Comparison of ENCODE assay signal across 8 mouse cellular contexts in the genomic region with DNA sequence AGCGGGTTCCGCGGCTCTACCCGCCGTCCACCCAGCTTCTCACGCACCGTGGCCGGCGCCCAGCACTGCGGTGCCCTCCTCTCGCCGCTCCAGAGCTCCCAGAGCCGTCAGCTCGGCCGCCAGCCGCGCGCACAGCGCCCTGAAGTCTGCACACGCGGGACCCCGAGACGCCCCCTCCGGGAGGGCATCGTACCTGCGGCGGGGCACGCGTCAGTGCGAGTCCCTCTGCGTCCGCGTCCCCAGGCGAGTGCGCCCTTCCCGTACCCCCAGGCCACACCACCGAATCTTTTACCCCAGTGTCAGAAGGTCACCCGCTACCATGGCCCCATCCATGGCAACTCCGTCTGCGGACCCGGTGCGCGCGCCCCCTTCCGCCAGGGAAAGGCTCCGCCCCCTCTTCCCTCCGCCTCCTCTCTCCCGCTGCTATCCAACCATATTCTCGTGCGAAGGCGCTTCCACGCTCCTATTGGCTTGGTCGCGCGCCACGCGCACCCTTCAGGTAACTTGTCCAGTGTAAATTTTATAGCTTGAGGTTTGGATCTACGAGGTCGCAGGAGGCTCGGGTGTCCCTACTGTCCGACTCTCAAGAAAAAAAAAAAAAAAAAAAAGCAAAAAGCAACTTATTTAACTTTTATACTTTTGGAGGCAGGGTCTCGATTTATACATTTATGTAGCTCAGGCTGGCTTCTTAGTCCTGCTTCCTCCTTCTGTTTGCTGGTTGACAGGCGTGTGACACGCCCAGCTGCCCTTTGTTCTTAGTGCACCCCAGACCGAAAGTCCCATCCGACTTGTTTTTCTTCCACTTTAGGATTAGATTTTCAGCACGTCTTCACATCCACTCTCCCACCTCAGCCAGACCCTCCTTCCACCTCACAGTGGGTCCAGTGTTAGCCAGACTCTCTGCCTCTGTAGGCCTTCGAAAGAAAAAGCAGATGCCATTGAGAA. TPM values are rescaled to one million over a fixed set of nuclear protein-coding genes. Genes with fewer than 3 reads are reported as not detected.
DNase-seq lines count a peak whose midpoint lies in the region; ATAC-seq and TF ChIP-seq lines count a peak whose summit lies in the region.

A gene (minus strand): TSS at position 397 of the 945 bp plus-strand sequence.

- peak within 1 kb of the TSS; percentile 82 for H3K27ac ChIP-seq in embryonic facial prominence, embryonic 14.5 days (replicated peaks; ENCODE audit: low read depth, low read length)
- H3K27ac ChIP-seq in heart, adult 2 months = peak within 1 kb of the TSS; percentile 94
- H3K27ac ChIP-seq in limb, embryonic 13.5 days = peak within 1 kb of the TSS; percentile 83
- H3K27ac ChIP-seq in midbrain, embryonic 15.5 days = peak within 1 kb of the TSS; percentile 86
- H3K27ac ChIP-seq in spleen, adult 2 months (ENCODE audit: insufficient read depth, low read length) = peak within 1 kb of the TSS; percentile 83

- 0 out of 2 replicates have a peak, but pooled peaks cover 2% of the 10 kb centered on the region for H3K4me1 ChIP-seq in embryonic facial prominence, embryonic 14.5 days (ENCODE audit: control insufficient read depth, insufficient read depth, low read length)
- H3K4me1 ChIP-seq in heart, adult 2 months (ENCODE audit: control insufficient read depth, insufficient read depth, low read length) = peaks cover 2% of the 10 kb centered on the region; the same call in 1 of the 2 replicates
- H3K4me1 ChIP-seq in limb, embryonic 13.5 days = 0 out of 2 replicates have a peak, but pooled peaks cover 4% of the 10 kb centered on the region
- peaks cover 11% of the 10 kb centered on the region for H3K4me1 ChIP-seq in midbrain, embryonic 15.5 days
- H3K4me1 ChIP-seq in spleen, adult 2 months (ENCODE audit: control insufficient read depth, insufficient read depth, insufficient read length) = peaks cover 6% of the 10 kb centered on the region

- ATAC-seq in embryonic facial prominence, embryonic 14.5 days (ENCODE audit: low read depth) = peak; percentile 89
- peak; percentile 79 for ATAC-seq in limb, embryonic 13.5 days (ENCODE audit: low FRiP score, low read depth)
- peak; percentile 87 for ATAC-seq in midbrain, embryonic 15.5 days (replicated peaks)

- H3K4me2 ChIP-seq in embryonic facial prominence, embryonic 14.5 days (ENCODE audit: low read depth, low read length) = peak within 1 kb of the TSS; percentile 97
- peak within 1 kb of the TSS; percentile 97 for H3K4me2 ChIP-seq in limb, embryonic 13.5 days (replicated peaks)
- peak within 1 kb of the TSS; percentile 80 for H3K4me2 ChIP-seq in midbrain, embryonic 15.5 days

- 7% methylated on average over 28 of the region's 68 CpGs for WGBS in embryonic facial prominence, embryonic 14.5 days
- WGBS in heart, adult 2 months = 2% methylated on average over 68 of the region's 68 CpGs
- WGBS in limb, embryonic 13.5 days = 3% methylated on average over 62 of the region's 68 CpGs
- 2% methylated on average over 66 of the region's 68 CpGs for WGBS in midbrain, embryonic 15.5 days
- WGBS in spleen, adult 2 months = 1% methylated on average over 66 of the region's 68 CpGs

- 0 out of 2 replicates have a peak, but pooled peaks cover 7% of the 10 kb centered on the region for H3K27me3 ChIP-seq in embryonic facial prominence, embryonic 14.5 days (replicated peaks; ENCODE audit: control insufficient read depth, insufficient read depth, low read length)
- peaks cover 1% of the 10 kb centered on the region; the same call in 1 of the 2 replicates for H3K27me3 ChIP-seq in heart, adult 2 months (ENCODE audit: control insufficient read depth, insufficient read depth, low read length)
- H3K27me3 ChIP-seq in limb, embryonic 13.5 days = peaks cover 32% of the 10 kb centered on the region
- H3K27me3 ChIP-seq in midbrain, embryonic 15.5 days (replicated peaks) = 0 out of 2 replicates have a peak, but pooled peaks cover 9% of the 10 kb centered on the region
- H3K27me3 ChIP-seq in spleen, adult 2 months (ENCODE audit: control insufficient read depth, insufficient read depth, low read length) = no peaks in the 10 kb centered on the region

- no peaks in the 10 kb centered on the region for H3K79me2 ChIP-seq in heart, adult 2 months (replicated peaks; ENCODE audit: control insufficient read depth, insufficient read depth, low read length)

- no peaks in the 10 kb centered on the region for H3K9me3 ChIP-seq in embryonic facial prominence, embryonic 14.5 days (ENCODE audit: control insufficient read depth, low read length)
- H3K9me3 ChIP-seq in limb, embryonic 13.5 days = no peaks in the 10 kb centered on the region
- no peaks in the 10 kb centered on the region for H3K9me3 ChIP-seq in midbrain, embryonic 15.5 days

- TF ChIP-seq POLR2A in heart, adult 2 months (IDR thresholded peaks at IDR 0.05; ENCODE audit: insufficient read depth, low read depth, low read length) = peak; percentile 30; the same call in 1 of the 2 replicates
- no peak for TF ChIP-seq POLR2A in spleen, adult 2 months (IDR thresholded peaks at IDR 0.05; ENCODE audit: low read depth, low read length)

- peak within 1 kb of the TSS; percentile 79 for H3K4me3 ChIP-seq in embryonic facial prominence, embryonic 14.5 days (ENCODE audit: low read depth, low read length)
- H3K4me3 ChIP-seq in heart, adult 2 months = peak within 1 kb of the TSS; percentile 97
- H3K4me3 ChIP-seq in limb, embryonic 13.5 days = peak within 1 kb of the TSS; percentile 82
- peak within 1 kb of the TSS; percentile 89 for H3K4me3 ChIP-seq in midbrain, embryonic 15.5 days
- H3K4me3 ChIP-seq in spleen, adult 2 months (ENCODE audit: extremely low read depth, insufficient read depth, insufficient read length) = peak within 1 kb of the TSS; percentile 89

- intact Hi-C loops in heart, adult 2 months (cut with DNase I) = loop anchor here (2.0 kb wide), 1 partner anchor 15 kb away; a partner anchor contains a TSS

- TF ChIP-seq CTCF in heart, adult 2 months (IDR thresholded peaks at IDR 0.05) = peak; percentile 50
- no peak for TF ChIP-seq CTCF in spleen, adult 2 months (IDR thresholded peaks at IDR 0.05; ENCODE audit: extremely low read depth, insufficient read depth, insufficient read length, insufficient replicate concordance)

- H3K36me3 ChIP-seq in embryonic facial prominence, embryonic 14.5 days (ENCODE audit: control insufficient read depth, insufficient read depth, low read length) = no peaks in the 10 kb centered on the region
- H3K36me3 ChIP-seq in heart, adult 2 months (ENCODE audit: control insufficient read depth, insufficient read depth, low read length) = no peaks in the 10 kb centered on the region
- peaks cover 6% of the 10 kb centered on the region for H3K36me3 ChIP-seq in limb, embryonic 13.5 days
- no peaks in the 10 kb centered on the region for H3K36me3 ChIP-seq in midbrain, embryonic 15.5 days (replicated peaks)
- peaks cover 5% of the 10 kb centered on the region; the same call in 1 of the 2 replicates for H3K36me3 ChIP-seq in spleen, adult 2 months (ENCODE audit: control insufficient read depth, insufficient read depth, low read length)

- peak; percentile 88 for DNase-seq in 416B (ENCODE audit: low read depth)
- peak; percentile 48 to 65 for DNase-seq in adrenal gland, postnatal 4 days (ENCODE audit: low spot score in 2 of 2)
- DNase-seq in embryonic facial prominence, embryonic 14.5 days (ENCODE audit: low spot score) = peak; percentile 92
- DNase-seq in heart, adult 2 months = peak; percentile 88
- DNase-seq in kidney, adult 8-10 months = peak; percentile 86 to 90
- peak in 1 of 2 experiments; percentile 71 for DNase-seq in spleen, adult 2 months (ENCODE audit: low read depth in 1 of 2, low spot score in 2 of 2)

- no peak for TF ChIP-seq EP300 in heart, adult 2 months (IDR thresholded peaks at IDR 0.05; ENCODE audit: insufficient read depth, low read depth, low read length)

- H3K9ac ChIP-seq in embryonic facial prominence, embryonic 14.5 days (ENCODE audit: low read depth, low read length) = peak within 1 kb of the TSS; percentile 77
- H3K9ac ChIP-seq in heart, adult 2 months (ENCODE audit: low read depth, low read length) = peak within 1 kb of the TSS; percentile 81
- H3K9ac ChIP-seq in limb, embryonic 13.5 days = peak within 1 kb of the TSS; percentile 85
- H3K9ac ChIP-seq in midbrain, embryonic 15.5 days = peak within 1 kb of the TSS; percentile 73

RNA-seq across cellular contexts. Expression of the gene that starts here (rescaled TPM):
- 10 to 100 TPM; 16.2 to 17.2 TPM for total RNA-seq in adrenal gland, postnatal 4 days (2021)
- 15.4 and 16.5 TPM in 2 replicates for polyA plus RNA-seq in embryonic facial prominence, embryonic 14.5 days (2014; fragmentation: Nextera tagmentation; extraction: Ambion mirVana)
- total RNA-seq in heart, adult 2 months (2021) = 10 to 100 TPM; 10.4 to 12.7 TPM
- polyA plus RNA-seq in heart, adult 2 months (2012; rRNA removed) = 16.3 and 18.0 TPM in 2 replicates
- polyA plus RNA-seq in limb, embryonic 13.5 days (2015; fragmentation: Nextera tagmentation; extraction: Ambion mirVana) = 11.5 and 12.5 TPM in 2 replicates
- polyA plus RNA-seq in midbrain, embryonic 15.5 days (2015; fragmentation: Nextera tagmentation; extraction: Ambion mirVana) = 21.8 and 27.9 TPM in 2 replicates
- 40.3 and 44.4 TPM in 2 replicates for polyA plus RNA-seq in spleen, adult 2 months (2012; rRNA removed)
